Mouse (Mus musculus): ENCODE data around the gene Spata31d1a. TPM values are rescaled to one million over a fixed set of nuclear protein-coding genes. Genes with fewer than 3 reads are reported as not detected.
A peak's percentile ranks its signal among the peaks of the same experiment; 100 is the strongest.

Spata31d1a gene
- 0.08 TPM in 1 of 2 replicates, not detected in the other for total RNA-seq (2014; rRNA removed)
- polyA plus RNA-seq (2015; fragmentation: Nextera tagmentation; extraction: Ambion mirVana), result 0.21 and 0.42 TPM in 2 replicates

DNA sequence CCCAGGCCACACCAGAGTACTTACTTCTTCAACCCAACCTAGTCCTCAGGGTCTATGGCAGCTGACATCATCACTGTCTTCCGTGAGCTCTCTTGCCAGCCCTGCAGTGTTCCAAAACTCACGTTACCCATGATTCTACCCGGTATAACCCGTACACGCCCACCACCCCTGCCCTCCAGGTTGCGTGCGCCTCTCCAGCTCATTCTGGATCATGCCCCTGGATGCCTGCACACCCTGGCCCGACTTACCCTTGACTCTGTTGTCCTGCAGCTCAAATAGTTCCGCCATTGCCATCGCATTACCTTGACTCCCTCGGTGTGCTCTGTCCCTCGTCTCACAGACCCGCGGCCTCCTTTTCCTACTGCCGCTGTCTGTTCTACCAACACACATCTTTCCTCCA is at the start of gene Spata31d1a:
Gene Spata31d1a (minus strand): TSS at position 101 of the 400 bp plus-strand sequence.
- TF ChIP-seq CTCF (IDR thresholded peaks at IDR 0.05; ENCODE audit: low read depth), result no peak
- H3K4me3 ChIP-seq (ENCODE audit: low read depth, low read length), result no peak within 1 kb of the TSS
- H3K27me3 ChIP-seq (ENCODE audit: insufficient read depth, low read length), result no peaks in the 10 kb centered on the region
- no peak within 1 kb of the TSS for H3K9ac ChIP-seq
- no peaks in the 10 kb centered on the region for H3K4me1 ChIP-seq (ENCODE audit: insufficient read depth)
- DNase-seq (no peak), ATAC-seq (no peak)
- H3K36me3 ChIP-seq (ENCODE audit: insufficient read depth), result no peaks in the 10 kb centered on the region
- no peak within 1 kb of the TSS for H3K27ac ChIP-seq (ENCODE audit: low read depth, low read length)
- H3K9me3 ChIP-seq (ENCODE audit: low read length), result no peaks in the 10 kb centered on the region
- WGBS, result 94% methylated on average over 15 of the region's 15 CpGs
- no peak within 1 kb of the TSS for H3K4me2 ChIP-seq (ENCODE audit: low read depth)

DNA sequence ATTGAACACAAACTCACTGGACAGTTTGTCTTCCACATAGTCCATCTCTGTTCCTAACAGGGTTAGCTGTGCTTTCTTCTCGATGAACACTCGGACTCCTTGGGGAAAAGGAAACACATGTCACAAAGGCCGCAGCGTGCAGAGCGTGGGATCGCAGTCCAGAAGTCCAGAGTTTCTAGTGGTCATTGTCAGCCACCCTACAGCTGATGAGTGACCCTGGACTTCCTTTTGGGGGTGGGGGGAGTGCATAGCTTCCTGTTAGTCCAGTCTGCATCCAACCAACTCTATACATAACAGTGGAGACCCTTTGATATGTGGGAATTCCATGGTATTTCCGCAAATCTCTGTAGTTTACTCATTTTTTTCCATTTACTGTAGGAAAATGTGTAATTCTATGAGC is 46.8 kb upstream of the Spata31d1a start:
- Histone ChIP-seq H3K27me3 (ENCODE audit: insufficient read depth, low read length) (no peaks in the 10 kb centered on the region), H3K4me1 (ENCODE audit: insufficient read depth) (no peaks in the 10 kb centered on the region), H3K36me3 (ENCODE audit: insufficient read depth) (peaks cover 52% of the 10 kb centered on the region), H3K4me3 (ENCODE audit: low read depth, low read length) (no peak overlapping the region), H3K4me2 (ENCODE audit: low read depth) (no peak overlapping the region), H3K27ac (ENCODE audit: low read depth, low read length) (no peak overlapping the region), H3K9ac (no peak overlapping the region), H3K9me3 (ENCODE audit: low read length) (no peaks in the 10 kb centered on the region)
- ATAC-seq (no peak), DNase-seq (no peak)
- WGBS, result 94% methylated on average over 7 of the region's 7 CpGs
- no peak for TF ChIP-seq CTCF (IDR thresholded peaks at IDR 0.05; ENCODE audit: low read depth)

DNA sequence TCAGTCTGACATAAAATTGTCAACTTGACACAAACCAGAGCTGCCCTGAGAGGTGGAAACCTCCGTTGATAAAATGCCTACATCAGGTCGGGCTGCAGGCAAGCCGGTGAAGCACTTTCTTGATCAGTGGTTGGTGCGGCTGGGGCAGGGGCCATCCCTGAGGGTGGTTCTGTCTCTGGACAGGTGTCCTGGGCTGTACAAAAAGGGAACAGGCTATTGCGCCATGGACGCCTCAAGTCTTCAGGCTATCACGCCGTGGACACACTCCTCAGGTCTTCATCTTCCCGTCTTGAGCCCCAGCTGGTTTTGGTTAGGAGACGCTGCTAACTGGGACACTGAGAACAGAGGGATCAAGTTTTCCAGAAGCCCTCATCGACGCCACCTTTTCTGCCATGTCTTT is 40.2 kb upstream of the Spata31d1a start:
- DNase-seq (no peak), ATAC-seq (no peak)
- Histone ChIP-seq H3K36me3 (ENCODE audit: insufficient read depth) (peaks cover 12% of the 10 kb centered on the region), H3K4me3 (ENCODE audit: low read depth, low read length) (no peak overlapping the region), H3K27me3 (ENCODE audit: insufficient read depth, low read length) (no peaks in the 10 kb centered on the region), H3K4me2 (ENCODE audit: low read depth) (no peak overlapping the region), H3K27ac (ENCODE audit: low read depth, low read length) (no peak overlapping the region), H3K4me1 (ENCODE audit: insufficient read depth) (no peaks in the 10 kb centered on the region), H3K9ac (no peak overlapping the region), H3K9me3 (ENCODE audit: low read length) (no peaks in the 10 kb centered on the region)
- 90% methylated on average over 12 of the region's 12 CpGs for WGBS
- no peak for TF ChIP-seq CTCF (IDR thresholded peaks at IDR 0.05; ENCODE audit: low read depth)

DNA sequence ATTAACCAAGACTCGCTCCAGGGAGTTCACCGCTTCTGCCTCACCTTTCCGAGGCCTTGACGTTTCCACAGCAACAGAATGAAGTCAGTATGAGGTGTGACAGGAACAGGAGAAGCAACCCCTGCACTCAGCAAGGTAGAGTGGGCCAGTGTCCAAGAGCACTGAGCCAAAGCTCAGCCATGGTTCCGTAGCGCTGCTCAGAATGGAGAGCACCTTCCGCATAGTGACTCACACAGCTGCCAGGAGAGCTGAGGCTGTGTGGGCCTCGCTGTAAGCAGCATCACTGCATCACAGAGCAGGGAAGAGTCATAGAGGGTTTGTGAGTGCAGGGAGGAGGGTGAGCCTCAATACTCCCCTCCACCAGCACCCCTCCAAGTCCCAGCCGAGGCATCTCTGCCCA is 36.6 kb upstream of the Spata31d1a start, which contains the start of gene 1700014D04Rik:
Gene 1700014D04Rik (minus strand): TSS at position 42 of the 400 bp plus-strand sequence.
- no peak within 1 kb of the TSS for H3K4me3 ChIP-seq (ENCODE audit: low read depth, low read length)
- peak; percentile 51 for ATAC-seq
- TF ChIP-seq CTCF (IDR thresholded peaks at IDR 0.05; ENCODE audit: low read depth), result no peak
- H3K4me2 ChIP-seq (ENCODE audit: low read depth), result no peak within 1 kb of the TSS
- no peaks in the 10 kb centered on the region for H3K9me3 ChIP-seq (ENCODE audit: low read length)
- WGBS, result 73% methylated on average over 9 of the region's 9 CpGs
- no peak within 1 kb of the TSS for H3K27ac ChIP-seq (ENCODE audit: low read depth, low read length)
- no peaks in the 10 kb centered on the region for H3K36me3 ChIP-seq (ENCODE audit: insufficient read depth)
- H3K4me1 ChIP-seq (ENCODE audit: insufficient read depth), result no peaks in the 10 kb centered on the region
- DNase-seq, result no peak
- no peaks in the 10 kb centered on the region for H3K27me3 ChIP-seq (ENCODE audit: insufficient read depth, low read length)
- no peak within 1 kb of the TSS for H3K9ac ChIP-seq

DNA sequence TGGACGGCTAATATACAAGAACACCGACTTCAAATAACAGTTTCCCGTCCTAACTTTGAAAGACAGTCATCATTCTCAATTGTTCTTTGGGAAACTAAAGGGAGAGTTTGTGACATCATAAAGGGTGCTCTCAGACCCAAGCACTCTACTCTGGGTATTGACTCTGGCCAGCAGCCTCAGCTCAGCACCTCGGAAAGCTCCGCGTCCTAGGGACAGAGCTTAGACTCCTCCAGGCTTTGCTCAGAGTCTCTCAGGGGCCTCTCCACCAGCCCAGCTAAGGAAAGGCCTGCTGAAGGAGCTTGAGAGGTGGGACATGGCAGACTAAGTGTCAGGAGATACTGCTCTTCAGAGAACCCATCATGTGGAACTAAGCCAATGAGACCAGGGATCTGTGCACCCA is 36.0 kb upstream of the Spata31d1a start:
- no peaks in the 10 kb centered on the region for H3K27me3 ChIP-seq (ENCODE audit: insufficient read depth, low read length)
- ATAC-seq, result no peak
- H3K9ac ChIP-seq, result no peak overlapping the region
- H3K36me3 ChIP-seq (ENCODE audit: insufficient read depth), result no peaks in the 10 kb centered on the region
- no peaks in the 10 kb centered on the region for H3K4me1 ChIP-seq (ENCODE audit: insufficient read depth)
- H3K27ac ChIP-seq (ENCODE audit: low read depth, low read length), result no peak overlapping the region
- no peak overlapping the region for H3K4me3 ChIP-seq (ENCODE audit: low read depth, low read length)
- H3K9me3 ChIP-seq (ENCODE audit: low read length), result no peaks in the 10 kb centered on the region
- no peak overlapping the region for H3K4me2 ChIP-seq (ENCODE audit: low read depth)
- no peak for TF ChIP-seq CTCF (IDR thresholded peaks at IDR 0.05; ENCODE audit: low read depth)
- WGBS, result 75% methylated on average over 6 of the region's 6 CpGs
- DNase-seq, result no peak

DNA sequence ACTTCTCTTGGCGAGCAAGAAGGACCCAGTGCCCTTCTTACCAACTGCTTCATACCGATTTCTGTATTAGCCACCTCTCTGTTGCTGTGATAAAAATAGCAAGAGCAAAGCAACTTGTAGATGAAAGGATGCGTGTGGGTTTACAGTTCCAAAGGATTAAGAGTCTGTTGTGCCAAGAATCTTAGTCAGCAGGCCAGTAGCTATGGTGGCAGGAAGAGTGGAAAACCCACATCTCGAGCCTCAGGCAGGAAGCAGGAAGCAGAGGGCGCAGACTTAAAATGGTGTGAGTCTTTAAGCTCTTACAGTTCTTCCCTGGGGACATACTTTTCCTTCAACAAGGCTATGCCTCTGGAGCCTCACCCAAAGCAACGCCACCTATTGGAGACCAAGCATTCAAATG is 35.3 kb upstream of the Spata31d1a start:
- H3K27me3 ChIP-seq (ENCODE audit: insufficient read depth, low read length), result no peaks in the 10 kb centered on the region
- no peaks in the 10 kb centered on the region for H3K9me3 ChIP-seq (ENCODE audit: low read length)
- no peak for ATAC-seq
- no peaks in the 10 kb centered on the region for H3K4me1 ChIP-seq (ENCODE audit: insufficient read depth)
- whole genome bisulfite sequencing, result 81% methylated on average over 6 of the region's 6 CpGs
- H3K4me3 ChIP-seq (ENCODE audit: low read depth, low read length), result no peak overlapping the region
- no peak overlapping the region for H3K9ac ChIP-seq
- TF ChIP-seq CTCF (IDR thresholded peaks at IDR 0.05; ENCODE audit: low read depth), result no peak
- no peaks in the 10 kb centered on the region for H3K36me3 ChIP-seq (ENCODE audit: insufficient read depth)
- H3K4me2 ChIP-seq (ENCODE audit: low read depth), result no peak overlapping the region
- H3K27ac ChIP-seq (ENCODE audit: low read depth, low read length), result no peak overlapping the region
- DNase-seq, result no peak

DNA sequence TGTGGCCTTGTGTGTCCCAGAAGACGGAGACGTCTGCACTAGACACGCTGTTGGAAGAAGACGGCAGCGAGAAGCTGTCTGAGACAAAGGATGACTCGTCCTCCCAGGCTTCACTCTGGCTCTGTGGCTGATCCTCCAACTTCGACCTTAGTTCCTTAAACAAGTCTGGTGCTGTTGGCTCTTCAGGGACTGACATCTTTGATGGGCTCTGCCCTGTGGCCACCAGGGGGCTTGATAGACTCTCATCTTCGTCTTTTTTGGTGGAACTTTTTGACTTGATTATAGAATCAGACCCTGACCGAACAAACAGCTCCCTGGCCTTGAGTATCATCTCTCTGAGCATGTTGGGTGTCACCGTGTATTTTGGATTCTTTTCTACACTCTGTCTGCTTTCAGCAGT is 31.6 kb upstream of the Spata31d1a start:
- DNase-seq (no peak), ATAC-seq (no peak)
- no peak overlapping the region for H3K4me3 ChIP-seq (ENCODE audit: low read depth, low read length)
- no peak overlapping the region for H3K4me2 ChIP-seq (ENCODE audit: low read depth)
- no peak overlapping the region for H3K9ac ChIP-seq
- H3K9me3 ChIP-seq (ENCODE audit: low read length), result no peaks in the 10 kb centered on the region
- H3K4me1 ChIP-seq (ENCODE audit: insufficient read depth), result no peaks in the 10 kb centered on the region
- H3K36me3 ChIP-seq (ENCODE audit: insufficient read depth), result no peaks in the 10 kb centered on the region
- TF ChIP-seq CTCF (IDR thresholded peaks at IDR 0.05; ENCODE audit: low read depth), result peak; percentile 31
- 77% methylated on average over 10 of the region's 10 CpGs for WGBS
- no peaks in the 10 kb centered on the region for H3K27me3 ChIP-seq (ENCODE audit: insufficient read depth, low read length)
- no peak overlapping the region for H3K27ac ChIP-seq (ENCODE audit: low read depth, low read length)
